ENCODE assay signal across 9 mouse cellular contexts in genomic region chr13:26283397-26284072, GRCm38 (mm10).
DNase-seq lines count a peak whose midpoint lies in the region; ATAC-seq lines count a peak whose summit lies in the region.
"Had no signal": no experiment of that assay in that cellular context is flagged by ENCODE, and none has a peak within 500 bp of the region (broad histone marks: within the 10 kb centered on the region; RNA-seq: fewer than 3 reads in every experiment).

No protein-coding gene starts in this region.

- no peak overlapping the region for H3K4me2 ChIP-seq in kidney, embryonic 16.5 days (replicated peaks; ENCODE audit: low read depth, low read length)
- no peak overlapping the region for H3K4me2 ChIP-seq in embryonic facial prominence, embryonic 15.5 days (replicated peaks)
- H3K4me2 ChIP-seq: neural tube, embryonic 12.5 days had no signal

- no peaks in the 10 kb centered on the region for H3K27me3 ChIP-seq in kidney, embryonic 16.5 days (ENCODE audit: insufficient read depth, low read length)
- no peaks in the 10 kb centered on the region for H3K27me3 ChIP-seq in embryonic facial prominence, embryonic 15.5 days
- H3K27me3 ChIP-seq: neural tube, embryonic 12.5 days had no signal

- H3K9me3 ChIP-seq in kidney, embryonic 16.5 days (ENCODE audit: low read length), result no peaks in the 10 kb centered on the region
- no peaks in the 10 kb centered on the region for H3K9me3 ChIP-seq in embryonic facial prominence, embryonic 15.5 days (replicated peaks)
- H3K9me3 ChIP-seq: neural tube, embryonic 12.5 days had no signal

- H3K4me3 ChIP-seq in kidney, embryonic 16.5 days (ENCODE audit: low read length), result no peak overlapping the region
- no peak overlapping the region for H3K4me3 ChIP-seq in embryonic facial prominence, embryonic 15.5 days (replicated peaks)
- H3K4me3 ChIP-seq: neural tube, embryonic 12.5 days had no signal

- 47% methylated on average over 6 of the region's 6 CpGs for WGBS in kidney, embryonic 16.5 days
- 32% methylated on average over 6 of the region's 6 CpGs for WGBS in embryonic facial prominence, embryonic 15.5 days

- ATAC-seq in kidney, embryonic 16.5 days (ENCODE audit: low FRiP score, low TSS enrichment), result peak; percentile 6; the same call in 1 of the 2 replicates
- peak; percentile 65 for ATAC-seq in embryonic facial prominence, embryonic 15.5 days (ENCODE audit: insufficient number of reproducible peaks, low FRiP score, low TSS enrichment, low read depth)

- H3K36me3 ChIP-seq in kidney, embryonic 16.5 days (ENCODE audit: insufficient read depth, low read length), result no peaks in the 10 kb centered on the region
- H3K36me3 ChIP-seq in embryonic facial prominence, embryonic 15.5 days, result no peaks in the 10 kb centered on the region
- H3K36me3 ChIP-seq: neural tube, embryonic 12.5 days had no signal

- peaks cover 5% of the 10 kb centered on the region for H3K4me1 ChIP-seq in kidney, embryonic 16.5 days (ENCODE audit: insufficient read depth, low read length)
- H3K4me1 ChIP-seq in embryonic facial prominence, embryonic 15.5 days, result peaks cover 10% of the 10 kb centered on the region
- H3K4me1 ChIP-seq: neural tube, embryonic 12.5 days had no signal

- DNase-seq in kidney, adult 8-10 months, result no peak
- DNase-seq in cerebellum, adult 11-12 months, result peak; percentile 9
- DNase-seq in layer of hippocampus, postnatal 36 days, result peak; percentile 19 to 27
- DNase-seq in adrenal gland, postnatal 10 days, result no peak
- no peak for DNase-seq in adrenal gland, adult 8-10 months
- no peak for DNase-seq in ovary, postnatal 10 days (ENCODE audit: low spot score)

- no peak overlapping the region for H3K9ac ChIP-seq in kidney, embryonic 16.5 days (replicated peaks; ENCODE audit: low read length)
- no peak overlapping the region for H3K9ac ChIP-seq in embryonic facial prominence, embryonic 15.5 days
- H3K9ac ChIP-seq: neural tube, embryonic 12.5 days had no signal

- H3K27ac ChIP-seq in kidney, embryonic 16.5 days (ENCODE audit: low read length), result 0 out of 2 replicates have a peak overlapping the region, but pooled peaks have one; percentile 7
- peak overlapping the region; percentile 72 for H3K27ac ChIP-seq in embryonic facial prominence, embryonic 15.5 days (replicated peaks)
- H3K27ac ChIP-seq: neural tube, embryonic 12.5 days had no signal

Comparison
In these comparisons a context has a peak if more than half of its experiments do, and no peak if none do; other contexts are left out.
1. DNase-seq: peak in cerebellum, adult 11-12 months (single experiment) and layer of hippocampus, postnatal 36 days (2 of 2); none in kidney, adult 8-10 months (0 of 2), adrenal gland, postnatal 10 days (single experiment), adrenal gland, adult 8-10 months (single experiment) and ovary, postnatal 10 days (single experiment).